Mouse (Mus musculus): Measurements from ENCODE around the gene Gm6401. TPM values are rescaled to one million over a fixed set of nuclear protein-coding genes. Genes with fewer than 3 reads are reported as not detected.
"Not testable (repeated sequence)": the region's sequence is repeated elsewhere in the genome, so short reads cannot be mapped to it uniquely, and the experiment has no call there.

The Gm6401 gene
- not detected in 2 replicates for total RNA-seq (2017)

DNA sequence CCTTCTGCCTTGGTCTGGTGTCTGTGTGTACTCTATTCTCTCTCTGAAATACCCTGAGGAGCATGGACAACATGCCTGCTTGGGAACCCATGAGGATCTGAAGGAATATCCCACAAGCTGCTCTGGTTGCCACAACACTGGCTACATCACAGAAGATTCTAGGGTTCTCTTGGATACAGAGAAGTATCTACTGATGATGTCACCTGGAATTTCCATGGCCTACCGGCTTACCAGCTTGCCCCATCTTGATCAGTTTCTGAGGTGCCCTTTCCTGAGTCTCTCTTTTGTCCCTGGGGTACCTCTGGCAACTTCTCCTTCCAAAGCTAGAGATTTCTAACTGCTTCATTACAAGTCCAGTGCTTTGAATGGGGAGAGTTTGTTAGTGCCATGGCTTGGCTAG is at the start of gene Gm6401:
TSS of gene Gm6401 (minus strand) at position 101 of the 400 bp plus-strand sequence.
- ATAC-seq (replicated peaks; ENCODE audit: low read depth, poor library complexity, severe bottlenecking) = not testable (repeated sequence)

DNA sequence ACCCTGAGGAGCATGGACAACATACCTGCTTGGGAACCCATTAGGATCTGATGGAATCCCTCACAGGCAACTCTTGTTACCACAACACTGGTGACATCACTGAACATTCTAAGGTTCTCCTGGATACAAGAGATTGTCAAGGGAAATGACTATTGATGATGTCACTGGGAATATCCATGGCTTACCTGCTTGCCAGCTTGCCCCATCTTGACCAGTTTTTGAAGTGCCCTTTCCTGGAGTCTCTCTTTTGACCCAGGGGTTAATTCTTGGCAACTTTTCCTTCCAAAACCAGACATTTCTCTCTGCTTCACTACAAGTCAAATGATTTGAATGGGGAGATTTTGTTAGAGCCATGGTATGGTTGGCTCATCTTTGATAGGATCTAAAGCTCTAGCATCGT is 15.5 kb upstream of the Gm6401 start, which contains the start of gene Gm3543:
TSS of gene Gm3543 (minus strand) at position 101 of the 400 bp plus-strand sequence.
- ATAC-seq (replicated peaks; ENCODE audit: low read depth, poor library complexity, severe bottlenecking) = not testable (repeated sequence)

DNA sequence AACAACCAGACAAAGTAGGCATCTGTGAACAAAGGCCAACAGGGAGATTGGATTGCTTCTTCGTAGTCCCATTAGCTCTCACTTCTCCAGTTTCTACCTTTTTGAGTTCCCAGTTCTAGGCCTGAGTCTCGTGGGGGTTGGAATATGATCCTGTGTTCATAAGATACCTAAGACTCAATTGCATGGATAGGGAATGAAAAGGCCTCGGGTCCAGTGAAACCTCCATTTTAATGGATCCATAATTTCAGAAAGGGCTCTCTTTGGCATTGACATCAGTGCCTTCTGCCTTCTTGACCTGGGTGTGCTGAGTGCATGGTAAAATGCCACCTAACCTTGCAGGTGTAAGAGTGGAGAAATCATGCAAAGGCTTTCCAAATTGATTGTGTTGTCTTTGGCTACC is 869 bp upstream of the Gm6401 start:
- not testable (repeated sequence) for ATAC-seq (replicated peaks; ENCODE audit: low read depth, poor library complexity, severe bottlenecking)

DNA sequence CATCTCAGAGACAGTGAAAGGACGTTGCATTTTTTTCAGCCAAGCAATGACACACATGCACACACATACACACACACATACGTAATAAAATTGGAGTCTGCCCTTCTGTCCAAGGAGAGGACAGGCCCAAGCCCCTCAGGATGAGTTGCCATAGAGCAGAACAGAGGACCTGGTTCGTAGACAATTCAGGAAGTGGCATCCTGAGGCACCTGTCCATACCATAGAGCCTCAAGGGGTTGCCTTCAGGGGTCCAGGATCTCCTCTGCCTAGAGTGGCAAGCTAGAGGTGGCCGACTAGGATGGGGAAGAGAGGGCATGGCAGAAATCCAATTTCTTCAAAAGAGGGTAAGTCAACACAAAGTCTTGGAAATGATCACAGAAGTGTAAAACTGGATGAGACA is 3.6 kb downstream of the Gm6401 start:
- not testable (repeated sequence) for ATAC-seq (replicated peaks; ENCODE audit: low read depth, poor library complexity, severe bottlenecking)

DNA sequence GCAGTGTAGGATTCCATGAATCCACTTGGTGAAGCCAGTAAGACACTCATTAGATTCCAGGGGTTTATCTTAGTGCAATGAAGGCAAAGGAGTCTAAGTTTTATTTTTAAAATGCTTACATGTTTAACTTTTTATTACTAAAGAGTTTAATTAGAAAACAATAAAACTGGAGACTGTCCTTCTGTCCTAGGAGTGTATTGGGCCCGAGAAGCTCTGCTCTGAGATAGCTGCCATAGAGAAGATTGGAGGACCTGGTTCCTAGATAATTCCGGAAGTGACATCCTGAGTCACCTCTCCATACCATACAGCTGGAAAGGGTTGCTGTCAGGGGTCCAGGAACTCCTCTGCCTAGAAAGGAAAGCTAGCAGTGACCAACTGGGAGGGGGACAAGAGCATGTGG is 24.0 kb downstream of the Gm6401 start, which contains the start of gene 1700024B05Rik:
TSS of gene 1700024B05Rik (plus strand) at position 301 of the 400 bp plus-strand sequence.
- ATAC-seq (replicated peaks; ENCODE audit: low read depth, poor library complexity, severe bottlenecking) = not testable (repeated sequence)

DNA sequence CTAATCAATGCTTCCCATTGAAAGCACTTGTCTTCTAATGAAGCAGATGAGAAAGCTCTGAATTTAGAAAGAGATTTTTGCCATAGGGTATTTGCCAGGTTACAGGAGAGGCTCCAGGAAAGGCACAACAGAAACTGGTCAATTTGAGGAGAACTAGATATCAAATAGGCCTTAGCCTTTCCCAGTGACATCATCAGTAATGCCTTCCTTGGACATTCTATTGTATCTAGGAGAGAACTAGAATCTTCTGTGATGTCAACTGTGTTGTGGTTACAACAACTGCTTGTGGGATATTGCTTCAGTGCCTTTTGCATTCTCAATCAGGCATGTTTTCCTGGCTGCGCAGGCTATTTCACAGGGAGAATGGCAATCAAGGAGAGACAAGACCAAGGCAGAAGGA is 43.1 kb downstream of the Gm6401 start, which contains the start of gene 1700049E17Rik1:
TSS of gene 1700049E17Rik1 (plus strand) at position 301 of the 400 bp plus-strand sequence.
- not testable (repeated sequence) for ATAC-seq (replicated peaks; ENCODE audit: low read depth, poor library complexity, severe bottlenecking)

Other genes starting within 250 kb of the Gm6401 start
- gene Gm7929, start 217.3 kb downstream of the Gm6401 start, total RNA-seq (2017) = not detected in 2 replicates
- gene Gm47189, start 195.5 kb downstream of the Gm6401 start, total RNA-seq (2017) = not detected in 2 replicates
- gene Gm7980, start 60.6 kb downstream of the Gm6401 start, total RNA-seq (2017) = not detected in 2 replicates
- not detected in 2 replicates for gene 1700049E17Rik1, start 43.0 kb downstream of the Gm6401 start, total RNA-seq (2017)
- gene 1700024B05Rik, start 23.9 kb downstream of the Gm6401 start, total RNA-seq (2017) = not detected in 2 replicates
- gene Gm3543, start 15.4 kb upstream of the Gm6401 start, total RNA-seq (2017) = not detected in 2 replicates
- gene Gm7951, start 149.4 kb upstream of the Gm6401 start, total RNA-seq (2017) = not detected in 2 replicates
- gene Gm17027, start 194.7 kb upstream of the Gm6401 start, total RNA-seq (2017) = not detected in 2 replicates
- gene Gm3573, start 222.9 kb upstream of the Gm6401 start, total RNA-seq (2017) = not detected in 2 replicates

Data from common myeloid progenitor, adult 5-6 weeks (primary cell).